Mouse (Mus musculus) lung, embryonic 16.5 days (tissue): ENCODE measurements around the gene Ccng2. TPM values are rescaled to one million over a fixed set of nuclear protein-coding genes. Genes with fewer than 3 reads are reported as not detected.

Experiments used
- ATAC-seq: fragments of 200-750 bp; cut with Nextera tagmentation; 2 replicates; pipeline ENCODE4 v1.8.0; 2017; ENCODE audit warnings: low read depth, mild to moderate bottlenecking, moderate library complexity
- H3K27ac ChIP-seq: fragments of 300-500 bp; sonication (generic); 2 replicates; pipeline ENCODE4 v1.5.1; 2014; ENCODE audit warnings: mild to moderate bottlenecking, control low read depth, low read length
- H3K27me3 ChIP-seq: fragments of 300-500 bp; sonication (generic); 2 replicates; pipeline ENCODE4 v1.6.1; 2014; ENCODE audit warnings: low read depth, low read length, mixed read lengths; ENCODE audit not compliant: control insufficient read depth, insufficient read depth
- H3K36me3 ChIP-seq: fragments of 300-500 bp; sonication (generic); 2 replicates; pipeline ENCODE4 v1.6.1; 2014; ENCODE audit warnings: low read length; ENCODE audit not compliant: control insufficient read depth, insufficient read depth
- H3K4me1 ChIP-seq: fragments of 300-500 bp; sonication (generic); replicated peaks from 2 replicates; pipeline ENCODE4 v1.6.1; 2014; ENCODE audit warnings: low read length, mixed read lengths; ENCODE audit not compliant: control insufficient read depth, insufficient read depth
- H3K4me2 ChIP-seq: fragments of 300-500 bp; sonication (generic); 2 replicates; pipeline ENCODE4 v1.6.1; 2014; ENCODE audit warnings: low read depth, low read length, control low read depth
- H3K4me3 ChIP-seq: fragments of 300-500 bp; sonication (generic); 2 replicates; pipeline ENCODE4 v1.5.1; 2014; ENCODE audit warnings: mild to moderate bottlenecking, low read length, control low read depth
- H3K9ac ChIP-seq: fragments of 300-500 bp; sonication (generic); 2 replicates; pipeline ENCODE4 v1.6.1; 2014; ENCODE audit warnings: low read length, control low read depth
- H3K9me3 ChIP-seq: fragments of 300-500 bp; sonication (generic); 2 replicates; pipeline ENCODE4 v1.6.1; 2016; ENCODE audit warnings: low read length; ENCODE audit not compliant: control insufficient read depth
- WGBS: fragments of 180-500 bp; shearing (Covaris S2); extraction: QIAGEN DNeasy Blood & Tissue Kit; methylation state at CpG from one replicate; pipeline ENCODE4 v1.1.7; 2014; 5-methylcytosine and 5-hydroxymethylcytosine counted together
- polyA plus RNA-seq: library from polyadenylated mRNA; unstranded; fragments of >200 nt; fragmentation: Nextera tagmentation; extraction: Ambion mirVana; gene quantifications from 2 replicates; pipeline ENCODE4 v1.2.1, GENCODE M21; 2015

Gene Ccng2
- polyA plus RNA-seq, 1 experiment from 2014 or later: 60.1 TPM

DNA sequence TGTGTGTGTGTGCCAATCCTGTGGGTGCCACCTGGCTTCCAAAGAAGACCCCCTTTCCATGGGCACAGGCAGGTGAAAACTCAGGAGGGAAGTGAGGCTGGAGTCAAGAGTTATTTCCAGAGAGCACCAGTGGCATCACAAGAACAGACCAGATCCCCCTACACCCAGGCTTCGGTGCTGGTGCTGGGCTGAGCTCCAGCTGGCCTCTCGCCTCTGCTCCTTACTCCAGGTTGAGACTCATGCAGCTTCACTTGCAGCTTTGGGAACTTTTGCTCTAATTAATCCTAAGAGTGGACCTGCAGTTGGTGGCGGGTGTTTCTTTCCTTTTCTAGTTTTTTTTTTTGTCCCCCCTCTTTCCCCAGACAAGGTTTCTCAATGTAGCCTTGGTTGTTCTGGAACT lies 30.3 kb downstream of the Ccng2 start:
- H3K27me3 ChIP-seq: no peaks in the 10 kb centered on the region
- WGBS: 86% methylated on average over 3 of the region's 3 CpGs
- H3K36me3 ChIP-seq: no peaks in the 10 kb centered on the region
- ATAC-seq: no peak
- H3K4me1 ChIP-seq: no peaks in the 10 kb centered on the region
- no peak overlapping the region for H3K4me2 ChIP-seq
- H3K4me3 ChIP-seq: no peak overlapping the region
- H3K9me3 ChIP-seq: no peaks in the 10 kb centered on the region; the same call in 1 of the 2 replicates
- no peak overlapping the region for H3K9ac ChIP-seq
- no peak overlapping the region for H3K27ac ChIP-seq

DNA sequence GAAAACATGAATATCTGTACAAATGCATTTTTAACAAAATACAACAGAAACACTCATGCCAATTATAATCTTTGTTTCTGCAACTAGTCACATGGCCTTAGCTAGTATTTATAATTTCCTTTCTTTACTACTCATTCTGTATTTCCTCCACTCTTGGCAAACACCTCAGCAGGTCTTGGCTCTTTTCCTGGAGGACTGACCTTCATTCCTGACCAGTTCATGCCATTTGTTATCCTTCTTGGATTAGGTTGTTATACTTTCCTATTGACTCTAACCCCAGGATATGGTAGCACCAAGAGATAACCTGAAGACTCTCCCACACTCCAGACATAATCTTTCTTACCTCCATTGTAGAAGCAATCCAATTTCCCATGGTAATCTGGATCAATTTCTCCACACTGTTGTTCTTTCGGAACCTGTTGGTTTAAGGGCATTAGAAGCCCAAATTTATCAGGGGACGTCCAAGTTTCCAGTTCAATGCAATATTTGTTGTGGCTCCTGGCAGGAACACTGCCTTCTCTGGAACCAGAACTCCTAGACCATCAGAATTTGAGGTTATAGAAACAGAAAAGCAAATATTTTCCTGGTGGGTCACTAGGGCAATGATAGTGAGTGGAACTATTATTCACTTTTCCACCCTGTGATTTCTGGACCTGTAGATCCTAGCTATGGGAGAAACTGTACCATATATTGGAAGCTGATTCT lies 38.2 kb downstream of the Ccng2 start:
- WGBS: 67% methylated on average over 2 of the region's 2 CpGs
- H3K4me1 ChIP-seq: no peaks in the 10 kb centered on the region

DNA sequence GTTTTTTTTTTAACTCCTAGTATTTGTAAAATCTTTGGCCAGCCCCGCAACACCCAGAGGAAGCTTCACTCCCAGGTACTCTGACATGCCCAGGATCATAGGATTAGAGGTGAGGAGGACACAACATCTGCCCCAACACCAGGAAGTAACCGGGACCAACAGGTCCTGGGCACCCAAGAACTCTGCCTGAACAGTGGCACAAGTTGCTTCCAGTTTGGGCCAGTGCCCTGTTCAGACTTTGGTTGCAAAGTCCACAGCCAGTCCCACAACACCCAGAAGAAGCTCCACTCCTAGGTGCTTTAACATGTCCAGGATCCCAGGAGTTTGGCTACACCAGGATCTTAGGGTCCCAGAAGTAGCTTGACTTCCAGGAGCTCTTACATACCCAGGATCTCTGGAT lies 41.9 kb downstream of the Ccng2 start:
- 66% methylated on average over 2 of the region's 2 CpGs for WGBS
- no peak overlapping the region for H3K4me3 ChIP-seq
- no peak overlapping the region for H3K4me2 ChIP-seq
- H3K9me3 ChIP-seq: no peaks in the 10 kb centered on the region
- H3K27me3 ChIP-seq: no peaks in the 10 kb centered on the region
- no peak overlapping the region for H3K27ac ChIP-seq
- no peak overlapping the region for H3K9ac ChIP-seq
- ATAC-seq: no peak
- H3K36me3 ChIP-seq: no peaks in the 10 kb centered on the region
- no peaks in the 10 kb centered on the region for H3K4me1 ChIP-seq

More for the DNA sequence above, 38.2 kb downstream of the Ccng2 start:
- Histone ChIP-seq H3K36me3 (no peaks in the 10 kb centered on the region), H3K27ac (no peak overlapping the region), H3K9me3 (no peaks in the 10 kb centered on the region; the same call in 1 of the 2 replicates), H3K27me3 (no peaks in the 10 kb centered on the region), H3K9ac (no peak overlapping the region), H3K4me2 (no peak overlapping the region), H3K4me3 (no peak overlapping the region)
- no peak for ATAC-seq

DNA sequence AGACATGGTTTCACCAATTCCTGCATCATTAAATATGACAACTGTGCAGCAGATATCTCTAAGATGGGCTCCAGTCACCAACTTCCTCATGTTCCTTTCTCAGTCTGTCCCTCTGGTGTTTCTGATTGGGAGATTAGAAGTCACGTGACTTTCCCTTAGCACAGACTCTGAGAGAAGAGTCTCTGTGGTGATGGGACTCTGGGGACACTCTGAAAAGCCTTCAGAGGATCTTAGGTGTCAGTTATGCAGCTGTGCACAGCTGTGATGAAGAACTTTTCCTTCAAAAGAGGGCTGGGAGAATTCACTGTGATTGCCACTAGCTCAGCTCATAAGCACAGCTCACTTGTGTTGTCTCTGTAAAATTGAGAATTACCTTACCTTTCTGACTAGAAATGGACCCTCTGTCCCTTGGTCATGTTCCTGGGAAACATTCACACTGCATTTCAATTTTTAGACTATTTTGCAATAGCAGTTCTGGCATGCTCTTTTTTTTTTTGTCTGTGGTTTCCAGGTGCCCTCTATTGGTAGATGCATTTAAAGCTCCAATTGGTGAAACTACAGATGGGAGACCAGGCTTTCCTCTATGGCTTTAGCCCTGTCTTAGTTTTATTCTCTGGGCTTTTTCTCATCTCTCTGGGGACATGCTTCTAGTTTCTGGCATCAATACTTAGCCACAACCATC lies 56.4 kb downstream of the Ccng2 start:
- Histone ChIP-seq H3K36me3 (no peaks in the 10 kb centered on the region), H3K4me3 (no peak overlapping the region), H3K4me1 (no peaks in the 10 kb centered on the region), H3K9ac (no peak overlapping the region), H3K27me3 (no peaks in the 10 kb centered on the region), H3K27ac (no peak overlapping the region), H3K9me3 (no peaks in the 10 kb centered on the region), H3K4me2 (no peak overlapping the region)
- ATAC-seq: no peak
- WGBS: 50% methylated on average over 1 of the region's 1 CpGs

Other genes with a start within 250 kb of the Ccng2 start
- gene Sowahb, start 222.2 kb upstream of the Ccng2 start, polyA plus RNA-seq: 1.2 and 1.4 TPM in 2 replicates
- gene Sept11, start 173.8 kb upstream of the Ccng2 start, polyA plus RNA-seq: 142 and 157 TPM in 2 replicates
- gene Ccni, start 60.8 kb upstream of the Ccng2 start, polyA plus RNA-seq: 105 and 107 TPM in 2 replicates
- 1.9 and 3.5 TPM in 2 replicates for gene 2010109A12Rik, start 60.7 kb upstream of the Ccng2 start, polyA plus RNA-seq